Mouse (Mus musculus): ENCODE results near the gene Snph. TPM values are rescaled to one million over a fixed set of nuclear protein-coding genes. Genes with fewer than 3 reads are reported as not detected.
"Not testable (repeated sequence)": the region's sequence is repeated elsewhere in the genome, so short reads cannot be mapped to it uniquely, and the experiment has no call there.

The Snph gene
- total and polyA plus RNA-seq, 3 experiments = 0.82 TPM; not detected in 2

- TF ChIP-seq GATA1 (IDR thresholded peaks at IDR 0.05; ENCODE audit: borderline replicate concordance, low read length) = no peak
- TF ChIP-seq POLR2AphosphoS5 (IDR thresholded peaks at IDR 0.05; ENCODE audit: insufficient replicate concordance, low read depth, low read length) = no peak
- no peak for TF ChIP-seq TAL1 (conservative IDR thresholded peaks at IDR 0.05; ENCODE audit: low read depth, low read length)
- no peak for TF ChIP-seq CTCF (IDR thresholded peaks at IDR 0.05; ENCODE audit: low read depth, low read length)
- TF ChIP-seq GATA2 (IDR thresholded peaks at IDR 0.05; ENCODE audit: borderline replicate concordance, low read depth, low read length) = no peak
- Histone ChIP-seq H3K4me1 (ENCODE audit: insufficient read depth, low read depth, low read length) (no peaks in the 10 kb centered on the region), H3K9me3 (replicated peaks) (no peaks in the 10 kb centered on the region), H3K27me3 (ENCODE audit: insufficient read depth, low read length) (peaks cover 29% of the 10 kb centered on the region), H3K36me3 (replicated peaks) (no peaks in the 10 kb centered on the region), H3K4me3 (ENCODE audit: low read depth, low read length) (no peak overlapping the region)
- ATAC-seq (ENCODE audit: extremely low read depth, insufficient number of reproducible peaks, low FRiP score, poor library complexity, severe bottlenecking) (no peak), DNase-seq (ENCODE audit: low spot score) (no peak)
Measured at GRCm38 (mm10) chr2:151628011-151628410, 4.4 kb downstream of the Snph start.

DNA sequence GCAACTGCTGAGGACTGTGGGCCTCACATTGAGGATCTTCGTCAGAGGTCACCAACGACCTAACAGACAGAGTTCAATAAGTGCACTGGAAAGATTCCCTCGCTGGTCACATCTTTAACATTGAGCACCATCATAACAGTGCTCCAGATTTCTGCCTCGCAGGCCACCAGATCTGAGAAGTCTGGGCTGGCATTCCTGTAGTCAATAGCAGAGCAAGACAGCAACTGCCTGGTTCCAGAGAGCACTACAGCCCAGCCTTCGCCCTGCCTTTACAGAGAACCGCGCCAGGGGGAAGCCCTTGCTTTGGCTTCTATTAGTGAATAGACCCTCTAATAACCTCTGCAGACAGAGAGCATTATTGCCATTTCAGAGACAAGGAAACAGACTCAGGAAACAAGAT, 6.1 kb downstream of the Snph start:
- ATAC-seq (ENCODE audit: extremely low read depth, insufficient number of reproducible peaks, low FRiP score, poor library complexity, severe bottlenecking) (no peak), DNase-seq (ENCODE audit: low spot score) (no peak)
- no peaks in the 10 kb centered on the region for H3K4me1 ChIP-seq (ENCODE audit: insufficient read depth, low read depth, low read length)
- no peaks in the 10 kb centered on the region for H3K9me3 ChIP-seq (replicated peaks)
- TF ChIP-seq GATA1 (IDR thresholded peaks at IDR 0.05; ENCODE audit: borderline replicate concordance, low read length) (no peak), TAL1 (conservative IDR thresholded peaks at IDR 0.05; ENCODE audit: low read depth, low read length) (no peak), CTCF (IDR thresholded peaks at IDR 0.05; ENCODE audit: low read depth, low read length) (no peak), GATA2 (IDR thresholded peaks at IDR 0.05; ENCODE audit: borderline replicate concordance, low read depth, low read length) (no peak), POLR2AphosphoS5 (IDR thresholded peaks at IDR 0.05; ENCODE audit: insufficient replicate concordance, low read depth, low read length) (no peak)
- H3K27me3 ChIP-seq (ENCODE audit: insufficient read depth, low read length) = peaks cover 15% of the 10 kb centered on the region
- H3K36me3 ChIP-seq (replicated peaks) = no peaks in the 10 kb centered on the region
- H3K4me3 ChIP-seq (ENCODE audit: low read depth, low read length) = no peak overlapping the region

- Histone ChIP-seq H3K36me3 (replicated peaks) (no peaks in the 10 kb centered on the region), H3K4me1 (ENCODE audit: insufficient read depth, low read depth, low read length) (no peaks in the 10 kb centered on the region), H3K4me3 (ENCODE audit: low read depth, low read length) (no peak overlapping the region), H3K9me3 (replicated peaks) (no peaks in the 10 kb centered on the region), H3K27me3 (ENCODE audit: insufficient read depth, low read length) (peaks cover 3% of the 10 kb centered on the region; the same call in 1 of the 2 replicates)
- no peak for DNase-seq (ENCODE audit: low spot score)
- ATAC-seq (ENCODE audit: extremely low read depth, insufficient number of reproducible peaks, low FRiP score, poor library complexity, severe bottlenecking) = no peak
- no peak for TF ChIP-seq TAL1 (conservative IDR thresholded peaks at IDR 0.05; ENCODE audit: low read depth, low read length)
- TF ChIP-seq GATA1 (IDR thresholded peaks at IDR 0.05; ENCODE audit: borderline replicate concordance, low read length) = no peak
- TF ChIP-seq GATA2 (IDR thresholded peaks at IDR 0.05; ENCODE audit: borderline replicate concordance, low read depth, low read length) = no peak
- TF ChIP-seq CTCF (IDR thresholded peaks at IDR 0.05; ENCODE audit: low read depth, low read length) = no peak
- no peak for TF ChIP-seq POLR2AphosphoS5 (IDR thresholded peaks at IDR 0.05; ENCODE audit: insufficient replicate concordance, low read depth, low read length)
Measured at GRCm38 (mm10) chr2:151623776-151624175, 8.6 kb downstream of the Snph start.

- DNase-seq (ENCODE audit: low spot score) (no peak), ATAC-seq (ENCODE audit: extremely low read depth, insufficient number of reproducible peaks, low FRiP score, poor library complexity, severe bottlenecking) (no peak)
- TF ChIP-seq TAL1 (conservative IDR thresholded peaks at IDR 0.05; ENCODE audit: low read depth, low read length) = no peak
- no peak for TF ChIP-seq GATA2 (IDR thresholded peaks at IDR 0.05; ENCODE audit: borderline replicate concordance, low read depth, low read length)
- TF ChIP-seq GATA1 (IDR thresholded peaks at IDR 0.05; ENCODE audit: borderline replicate concordance, low read length) = no peak
- no peak for TF ChIP-seq CTCF (IDR thresholded peaks at IDR 0.05; ENCODE audit: low read depth, low read length)
- TF ChIP-seq POLR2AphosphoS5 (IDR thresholded peaks at IDR 0.05; ENCODE audit: insufficient replicate concordance, low read depth, low read length) = no peak
- Histone ChIP-seq H3K4me3 (ENCODE audit: low read depth, low read length) (no peak overlapping the region), H3K4me1 (ENCODE audit: insufficient read depth, low read depth, low read length) (no peaks in the 10 kb centered on the region), H3K27me3 (ENCODE audit: insufficient read depth, low read length) (peaks cover 19% of the 10 kb centered on the region), H3K9me3 (replicated peaks) (no peaks in the 10 kb centered on the region), H3K36me3 (replicated peaks) (no peaks in the 10 kb centered on the region)
Measured at GRCm38 (mm10) chr2:151616551-151617329, 15.7 kb downstream of the Snph start.

GRCm38 (mm10) chr2:151615779-151616178, 16.6 kb downstream of the Snph start:
- H3K4me3 ChIP-seq (ENCODE audit: low read depth, low read length); DNase-seq (ENCODE audit: low spot score); ATAC-seq (ENCODE audit: extremely low read depth, insufficient number of reproducible peaks, low FRiP score, poor library complexity, severe bottlenecking); H3K36me3 ChIP-seq (replicated peaks); H3K4me1 ChIP-seq (ENCODE audit: insufficient read depth, low read depth, low read length); H3K9me3 ChIP-seq (replicated peaks): not testable (repeated sequence)
- H3K27me3 ChIP-seq (ENCODE audit: insufficient read depth, low read length) = peaks cover 19% of the 10 kb centered on the region

DNA sequence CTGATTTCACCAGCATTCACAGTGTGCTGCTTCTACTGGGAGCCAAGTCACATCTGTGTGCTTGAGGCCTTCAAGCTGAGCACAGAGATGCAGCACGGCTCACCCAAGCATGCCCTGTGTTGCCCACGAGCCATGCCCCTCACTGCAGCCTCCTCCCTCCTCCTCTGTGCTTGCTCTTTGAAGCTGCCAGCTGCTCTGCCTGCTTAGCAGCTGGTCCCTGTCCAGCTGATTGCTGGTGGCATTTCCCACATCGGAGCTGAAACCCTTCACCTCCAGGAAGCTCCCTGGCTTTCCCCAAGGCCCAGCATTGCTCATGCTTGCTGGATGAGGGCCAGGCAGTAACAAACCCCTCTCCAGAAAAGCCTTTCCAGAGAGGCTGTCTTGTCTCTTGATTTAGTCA, 22.4 kb downstream of the Snph start:
- no peaks in the 10 kb centered on the region for H3K9me3 ChIP-seq (replicated peaks)
- ATAC-seq (ENCODE audit: extremely low read depth, insufficient number of reproducible peaks, low FRiP score, poor library complexity, severe bottlenecking) (no peak), DNase-seq (ENCODE audit: low spot score) (no peak)
- no peak for TF ChIP-seq GATA1 (IDR thresholded peaks at IDR 0.05; ENCODE audit: borderline replicate concordance, low read length)
- TF ChIP-seq GATA2 (IDR thresholded peaks at IDR 0.05; ENCODE audit: borderline replicate concordance, low read depth, low read length) = no peak
- TF ChIP-seq POLR2AphosphoS5 (IDR thresholded peaks at IDR 0.05; ENCODE audit: insufficient replicate concordance, low read depth, low read length) = no peak
- TF ChIP-seq TAL1 (conservative IDR thresholded peaks at IDR 0.05; ENCODE audit: low read depth, low read length) = no peak
- no peak for TF ChIP-seq CTCF (IDR thresholded peaks at IDR 0.05; ENCODE audit: low read depth, low read length)
- no peak overlapping the region for H3K4me3 ChIP-seq (ENCODE audit: low read depth, low read length)
- no peaks in the 10 kb centered on the region for H3K4me1 ChIP-seq (ENCODE audit: insufficient read depth, low read depth, low read length)
- H3K27me3 ChIP-seq (ENCODE audit: insufficient read depth, low read length) = peaks cover 3% of the 10 kb centered on the region
- no peaks in the 10 kb centered on the region for H3K36me3 ChIP-seq (replicated peaks)

Measured in G1E (cell line).